Mouse (Mus musculus) erythroblast, embryonic 14.5 days (primary cell): ENCODE measurements around the gene Pxk.
"Not testable (repeated sequence)": the region's sequence is repeated elsewhere in the genome, so short reads cannot be mapped to it uniquely, and the experiment has no call there.

Experiments used
- GATA1 ChIP-seq: IDR thresholded peaks from 2 replicates; pipeline ENCODE4 v1.6.1; 2012; ENCODE audit warnings: low read length, inconsistent platforms, mixed read lengths
- TAL1 ChIP-seq: IDR thresholded peaks from 3 replicates; pipeline ENCODE4 v1.6.1; 2012; ENCODE audit warnings: low read length, inconsistent platforms, mixed read lengths

DNA sequence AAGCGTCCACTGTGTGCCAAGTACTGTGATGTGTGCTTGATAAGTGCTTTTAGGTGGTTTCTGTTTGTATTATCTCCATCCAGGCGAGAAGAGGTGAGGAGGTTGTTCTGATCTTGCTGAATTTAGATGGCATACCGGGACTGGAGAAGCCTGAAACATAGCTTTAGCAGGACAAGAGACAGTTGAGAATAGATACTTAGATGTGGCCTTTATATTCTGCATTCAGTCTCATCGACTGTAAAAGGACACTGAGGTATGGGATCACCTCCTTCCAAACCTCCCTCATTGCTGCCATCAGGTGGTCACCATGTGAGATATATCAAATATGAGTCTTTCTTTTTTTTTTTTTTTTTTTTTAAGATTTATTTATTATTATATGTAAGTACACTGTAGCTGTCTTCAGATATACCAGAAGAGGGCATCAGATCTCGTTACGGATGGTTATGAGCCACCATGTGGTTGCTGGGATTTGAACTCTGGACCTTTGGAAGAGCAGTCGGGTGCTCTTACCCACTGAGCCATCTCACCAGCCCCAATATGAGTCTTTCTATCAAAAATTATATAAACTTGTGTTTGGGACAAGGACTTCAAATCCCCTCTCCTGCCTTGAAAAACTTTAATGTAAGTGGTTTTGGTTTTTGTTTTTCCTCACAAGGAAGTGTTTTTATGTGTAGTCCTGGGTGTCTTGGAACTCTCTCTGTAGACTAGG, 75.7 kb downstream of the Pxk start:
- not testable (repeated sequence) for TF ChIP-seq TAL1, GATA1
